Mouse (Mus musculus) liver, embryonic 14.5 days (tissue): Measurements from ENCODE around the gene Kmo.

Experiments
- CTCF ChIP-seq: IDR thresholded peaks from 2 replicates; pipeline ENCODE4 v1.5.1; 2016; ENCODE audit warnings: antibody characterized with exemption, low read depth, control low read depth
- EP300 ChIP-seq: IDR thresholded peaks from 2 replicates; pipeline ENCODE4 v1.6.1; 2016; ENCODE audit warnings: antibody characterized with exemption, low read depth

DNA sequence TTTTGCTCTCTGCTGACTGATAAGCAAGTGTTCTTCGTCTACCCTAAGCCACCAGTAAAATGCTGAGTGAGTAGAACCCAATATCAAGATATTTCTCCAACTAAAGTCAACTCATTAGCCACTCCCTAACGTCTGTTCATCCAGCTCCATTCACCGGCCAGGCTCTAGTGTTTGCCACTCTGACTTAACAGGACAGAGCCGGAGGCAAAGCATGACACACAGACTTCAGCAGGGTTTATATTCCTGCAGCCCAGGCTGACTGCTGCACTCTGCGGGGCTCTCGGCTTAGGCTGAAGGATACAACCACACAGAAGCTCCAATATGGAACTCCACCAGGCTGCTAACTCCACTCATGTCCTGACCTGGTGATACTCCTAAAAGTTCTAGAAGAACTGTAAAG is 12.9 kb upstream of the Kmo start:
- TF ChIP-seq CTCF (no peak), EP300 (no peak)
